Mouse (Mus musculus): ENCODE measurements around the gene Cd276. TPM values are rescaled to one million over a fixed set of nuclear protein-coding genes. Genes with fewer than 3 reads are reported as not detected.

The Cd276 gene
- total and polyA plus RNA-seq, 3 experiments: 0.55 to 1.3 (median 0.78) TPM

GRCm38 (mm10) chr9:58549694-58550093 lies 5.5 kb downstream of the Cd276 start:
- no peak for DNase-seq (ENCODE audit: extremely low read depth)
- Histone ChIP-seq H3K9me3 (replicated peaks; ENCODE audit: low read length) (no peaks in the 10 kb centered on the region), H3K27me3 (replicated peaks) (no peaks in the 10 kb centered on the region), H3K4me1 (ENCODE audit: control insufficient read depth in 1 of 2, insufficient read depth in 2 of 2) (peaks cover 14 to 50% of the 10 kb centered on the region in 2 experiments), H3K27ac (ENCODE audit: insufficient read depth, low read depth) (no peak overlapping the region), H3K4me3 (replicated peaks in 1 of 3; ENCODE audit: low read depth in 2 of 3, low read length in 2 of 3, poor library complexity in 1 of 3) (no peak overlapping the region), H3K9ac (ENCODE audit: insufficient read depth, low read depth) (no peak overlapping the region), H3K36me3 (replicated peaks in 1 of 2; ENCODE audit: control insufficient read depth in 1 of 2, insufficient read depth in 1 of 2, low read length in 1 of 2) (no peaks in the 10 kb centered on the region), H3K4me2 (ENCODE audit: insufficient read depth, low read depth, poor library complexity, severe bottlenecking) (no peak overlapping the region), H3K79me2 (replicated peaks; ENCODE audit: control insufficient read depth, extremely low read depth, insufficient read depth, poor library complexity, severe bottlenecking) (no peaks in the 10 kb centered on the region)
- no peak for TF ChIP-seq E2F4 (IDR thresholded peaks at IDR 0.05; ENCODE audit: insufficient replicate concordance, low read depth, low read length)
- dilution Hi-C loops (cut with MboI; ENCODE audit: extremely low pct_ligation_motif_present, extremely low pct_unique_long_range_greater_than_20kb, low sequenced_read_pairs) (no loop called here), in situ Hi-C loops (cut with MboI; ENCODE audit: low pct_ligation_motif_present, low pct_unique_long_range_greater_than_20kb, low sequenced_read_pairs) (loop anchor here (10.0 to 25.0 kb wide), 3 partner anchors 105 to 738 kb away; partner anchors contain the start of gene Adpgk)

DNA sequence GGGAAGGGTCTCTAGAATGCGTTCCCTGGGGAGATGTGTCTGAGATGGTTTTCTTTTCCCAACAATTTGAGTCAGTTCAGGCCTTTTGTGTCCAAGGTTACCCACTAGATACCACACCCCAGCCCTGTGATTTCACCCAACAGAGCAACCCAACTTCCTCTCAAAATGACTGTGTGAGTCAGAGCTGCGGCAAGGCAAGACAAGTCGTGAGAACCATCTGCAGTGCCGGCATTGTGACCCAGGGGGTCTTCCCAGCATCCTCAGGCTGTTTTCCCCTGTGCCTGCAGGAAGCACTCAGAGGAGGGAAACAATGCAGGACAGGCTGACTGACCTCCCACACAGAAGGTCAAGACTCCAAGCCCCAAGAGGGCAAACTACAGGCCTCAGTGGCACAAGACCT lies 6.3 kb downstream of the Cd276 start:
- TF ChIP-seq USF2 (conservative IDR thresholded peaks at IDR 0.05; ENCODE audit: low read depth, low read length): no peak
- TF ChIP-seq ZMIZ1 (IDR thresholded peaks at IDR 0.05; ENCODE audit: low read depth, low read length): no peak
- TF ChIP-seq ELF1 (IDR thresholded peaks at IDR 0.05; ENCODE audit: low read depth, low read length): no peak
- no peak for TF ChIP-seq KAT2A (IDR thresholded peaks at IDR 0.05; ENCODE audit: insufficient replicate concordance, low read length)
- TF ChIP-seq ZKSCAN1 (IDR thresholded peaks at IDR 0.05; ENCODE audit: borderline replicate concordance, low read depth, low read length): no peak
- TF ChIP-seq JUND (conservative IDR thresholded peaks at IDR 0.05; ENCODE audit: low read depth, low read length): no peak
- TF ChIP-seq MAFK (IDR thresholded peaks at IDR 0.05; ENCODE audit: insufficient replicate concordance, low read length): no peak
- no peak for TF ChIP-seq NELFE (IDR thresholded peaks at IDR 0.05; ENCODE audit: low read depth, low read length)
- TF ChIP-seq SIN3A (IDR thresholded peaks at IDR 0.05; ENCODE audit: low read length): no peak
- no peak for TF ChIP-seq CTCF (conservative IDR thresholded peaks at IDR 0.05 in 1 of 2, IDR thresholded peaks at IDR 0.05 in 1 of 2; ENCODE audit: low read depth in 2 of 2, low read length in 2 of 2)
- TF ChIP-seq USF1 (IDR thresholded peaks at IDR 0.05; ENCODE audit: low read depth, low read length): no peak
- no peak for TF ChIP-seq SMC3 (IDR thresholded peaks at IDR 0.05; ENCODE audit: low read depth, low read length)
- TF ChIP-seq POLR2AphosphoS2 (IDR thresholded peaks at IDR 0.05; ENCODE audit: low read depth, low read length): no peak
- TF ChIP-seq PAX5 (IDR thresholded peaks at IDR 0.05; ENCODE audit: low read length): no peak
- TF ChIP-seq EP300 (IDR thresholded peaks at IDR 0.05; ENCODE audit: low read length): no peak
- TF ChIP-seq JUN (IDR thresholded peaks at IDR 0.05; ENCODE audit: insufficient read depth, low read depth, low read length): peak; percentile 29; the same call in 1 of the 2 replicates
- peak; percentile 87 for TF ChIP-seq IRF4 (IDR thresholded peaks at IDR 0.05; ENCODE audit: low read depth, low read length)
- TF ChIP-seq MAX (IDR thresholded peaks at IDR 0.05; ENCODE audit: low read length): no peak
- 0 out of 2 replicates have a peak, but pooled peaks have one; percentile 33 for TF ChIP-seq TCF12 (IDR thresholded peaks at IDR 0.05; ENCODE audit: low read depth, low read length)
- peak; percentile 28; the same call in 1 of the 2 replicates for TF ChIP-seq MEF2A (IDR thresholded peaks at IDR 0.05; ENCODE audit: borderline replicate concordance, low read depth, low read length)
- TF ChIP-seq ETS1 (conservative IDR thresholded peaks at IDR 0.05; ENCODE audit: low read depth, low read length): peak; percentile 49
- TF ChIP-seq E2F4 (IDR thresholded peaks at IDR 0.05; ENCODE audit: insufficient replicate concordance, low read depth, low read length): no peak
- no peak for TF ChIP-seq MYC (IDR thresholded peaks at IDR 0.05; ENCODE audit: low read depth, low read length)
- TF ChIP-seq CHD2 (IDR thresholded peaks at IDR 0.05; ENCODE audit: low read length): no peak
- no peak for TF ChIP-seq NRF1 (IDR thresholded peaks at IDR 0.05; ENCODE audit: low read depth, low read length)
- no peak for TF ChIP-seq MXI1 (IDR thresholded peaks at IDR 0.05; ENCODE audit: low read depth, low read length)
- TF ChIP-seq BHLHE40 (IDR thresholded peaks at IDR 0.05; ENCODE audit: low read depth, low read length): 0 out of 2 replicates have a peak, but pooled peaks have one; percentile 37
- dilution Hi-C loops (cut with MboI; ENCODE audit: extremely low pct_ligation_motif_present, extremely low pct_unique_long_range_greater_than_20kb, low sequenced_read_pairs): no loop called here
- no peaks in the 10 kb centered on the region for H3K79me2 ChIP-seq (replicated peaks; ENCODE audit: control insufficient read depth, extremely low read depth, insufficient read depth, poor library complexity, severe bottlenecking)
- H3K4me1 ChIP-seq (ENCODE audit: control insufficient read depth in 1 of 2, insufficient read depth in 2 of 2): peaks cover 14 to 55% of the 10 kb centered on the region in 2 experiments
- no peak overlapping the region for H3K27ac ChIP-seq (ENCODE audit: insufficient read depth, low read depth)
- peak; percentile 59 for DNase-seq (ENCODE audit: extremely low read depth)
- H3K4me2 ChIP-seq (ENCODE audit: insufficient read depth, low read depth, poor library complexity, severe bottlenecking): no peak overlapping the region
- H3K4me3 ChIP-seq (replicated peaks in 1 of 3; ENCODE audit: low read depth in 2 of 3, low read length in 2 of 3, poor library complexity in 1 of 3): no peak overlapping the region
- no peaks in the 10 kb centered on the region for H3K27me3 ChIP-seq (replicated peaks)
- in situ Hi-C loops (cut with MboI; ENCODE audit: low pct_ligation_motif_present, low pct_unique_long_range_greater_than_20kb, low sequenced_read_pairs): loop anchor here (10.0 kb wide), 2 partner anchors 106 to 326 kb away; no protein-coding TSS in a partner anchor
- no peak overlapping the region for H3K9ac ChIP-seq (ENCODE audit: insufficient read depth, low read depth)
- H3K9me3 ChIP-seq (replicated peaks; ENCODE audit: low read length): no peaks in the 10 kb centered on the region
- H3K36me3 ChIP-seq (replicated peaks in 1 of 2; ENCODE audit: control insufficient read depth in 1 of 2, insufficient read depth in 1 of 2, low read length in 1 of 2): no peaks in the 10 kb centered on the region
